Comparison of ENCODE assay signal across 9 mouse cellular contexts in the genomic region with DNA sequence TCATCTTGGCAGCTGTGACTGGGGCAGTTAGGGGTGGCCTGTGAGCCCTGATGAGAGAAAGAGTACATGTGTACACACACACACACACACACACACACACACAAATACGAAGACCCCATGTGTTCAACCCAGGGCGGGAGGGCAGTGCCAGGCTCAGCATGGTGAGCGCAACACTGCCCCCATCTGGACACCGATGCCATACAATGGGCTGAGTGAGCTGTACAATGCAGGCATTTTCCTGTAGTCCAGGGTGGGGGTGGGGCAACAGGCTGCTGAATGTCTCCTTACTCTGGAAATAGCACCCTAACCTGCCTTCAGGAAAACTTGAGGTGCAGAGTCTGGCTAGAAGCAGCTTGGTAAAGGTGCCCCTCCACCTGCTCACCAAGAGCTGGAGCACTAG. TPM values are rescaled to one million over a fixed set of nuclear protein-coding genes. Genes with fewer than 3 reads are reported as not detected.
DNase-seq lines count a peak whose midpoint lies in the region; ATAC-seq lines count a peak whose summit lies in the region.
"Had no signal": no experiment of that assay in that cellular context is flagged by ENCODE, and none has a peak within 500 bp of the region (broad histone marks: within the 10 kb centered on the region; RNA-seq: fewer than 3 reads in every experiment).

No protein-coding gene starts in this region.

- no peak for ATAC-seq in forebrain, embryonic 16.5 days

- DNase-seq in forebrain, embryonic 10.5 days (ENCODE audit: extremely low spot score, low spot score), result peak; percentile 68
- peak; percentile 82 for DNase-seq in ES-CJ7 (ENCODE audit: low read depth, low spot score)
- peak; percentile 68 to 73 for DNase-seq in cerebellum, adult 18-20 months
- peak; percentile 58 to 60 for DNase-seq in frontal cortex, postnatal 10 days (ENCODE audit: low spot score in 2 of 2)
- DNase-seq in layer of hippocampus, adult 8-10 months (ENCODE audit: low spot score in 2 of 2), result peak; percentile 69 to 71
- peak; percentile 74 to 80 for DNase-seq in lung, postnatal 4 days
- DNase-seq in spleen, adult 12 weeks (ENCODE audit: low spot score), result peak; percentile 42

- peaks cover 50% of the 10 kb centered on the region for H3K4me1 ChIP-seq in forebrain, embryonic 10.5 days
- H3K4me1 ChIP-seq in forebrain, embryonic 16.5 days (replicated peaks; ENCODE audit: control insufficient read depth, insufficient read depth, low read length), result peaks cover 34% of the 10 kb centered on the region

- no peaks in the 10 kb centered on the region for H3K9me3 ChIP-seq in forebrain, embryonic 10.5 days
- no peaks in the 10 kb centered on the region for H3K9me3 ChIP-seq in forebrain, embryonic 16.5 days (ENCODE audit: control insufficient read depth, low read length)
- H3K9me3 ChIP-seq: limb, embryonic 13.5 days had no signal

- H3K4me3 ChIP-seq in forebrain, embryonic 10.5 days, result peak overlapping the region; percentile 92; the same call in 1 of the 2 replicates
- H3K4me3 ChIP-seq in forebrain, embryonic 16.5 days (replicated peaks; ENCODE audit: low read length), result no peak overlapping the region
- H3K4me3 ChIP-seq: limb, embryonic 13.5 days had no signal

- H3K4me2 ChIP-seq in forebrain, embryonic 16.5 days (ENCODE audit: low read length), result no peak overlapping the region
- H3K4me2 ChIP-seq: limb, embryonic 13.5 days had no signal

- no peak overlapping the region for H3K9ac ChIP-seq in forebrain, embryonic 16.5 days (replicated peaks; ENCODE audit: low read depth, low read length)
- H3K9ac ChIP-seq: limb, embryonic 13.5 days had no signal

- peak overlapping the region; percentile 58; the same call in 1 of the 2 replicates for H3K27ac ChIP-seq in forebrain, embryonic 10.5 days
- no peak overlapping the region for H3K27ac ChIP-seq in forebrain, embryonic 16.5 days (ENCODE audit: low read length)
- H3K27ac ChIP-seq: limb, embryonic 13.5 days had no signal

- H3K27me3 ChIP-seq in forebrain, embryonic 10.5 days (ENCODE audit: poor library complexity, severe bottlenecking), result no peaks in the 10 kb centered on the region
- H3K27me3 ChIP-seq in forebrain, embryonic 16.5 days (replicated peaks; ENCODE audit: control insufficient read depth, insufficient read depth, low read length), result no peaks in the 10 kb centered on the region
- H3K27me3 ChIP-seq: limb, embryonic 13.5 days had no signal

- peaks cover 67% of the 10 kb centered on the region for H3K36me3 ChIP-seq in forebrain, embryonic 10.5 days (replicated peaks)
- H3K36me3 ChIP-seq in forebrain, embryonic 16.5 days (ENCODE audit: control insufficient read depth, insufficient read depth), result peaks cover 18% of the 10 kb centered on the region; the same call in 1 of the 2 replicates

- WGBS in forebrain, embryonic 10.5 days, result 35% methylated on average over 4 of the region's 4 CpGs
- WGBS in forebrain, embryonic 16.5 days, result 20% methylated on average over 4 of the region's 4 CpGs

RNA-seq across cellular contexts. Expression of gene Llgl1, which starts 3.6 kb away (rescaled TPM):
- polyA plus RNA-seq in forebrain, embryonic 10.5 days (2016; fragmentation: Nextera tagmentation; extraction: Ambion mirVana), result 144 and 148 TPM in 2 replicates
- polyA plus RNA-seq in forebrain, embryonic 16.5 days (2015; fragmentation: Nextera tagmentation; extraction: Ambion mirVana), result 78.7 and 86.9 TPM in 2 replicates
- total RNA-seq in layer of hippocampus, adult 8-10 months (2022), result 10 to 100 TPM; 40.1 to 49.3 (median 43.9) TPM

RNA-seq across cellular contexts. Expression of gene Flii, which starts 23.9 kb away (rescaled TPM):
- polyA plus RNA-seq in forebrain, embryonic 10.5 days (2016; fragmentation: Nextera tagmentation; extraction: Ambion mirVana), result 77.6 and 84.1 TPM in 2 replicates
- 82.9 and 85.7 TPM in 2 replicates for polyA plus RNA-seq in forebrain, embryonic 16.5 days (2015; fragmentation: Nextera tagmentation; extraction: Ambion mirVana)
- total RNA-seq in layer of hippocampus, adult 8-10 months (2022), result 10 to 100 TPM; 66.4 to 79.1 (median 71.5) TPM

RNA-seq across cellular contexts. Expression of gene Mief2, which starts 25.1 kb away (rescaled TPM):
- 13.5 and 14.5 TPM in 2 replicates for polyA plus RNA-seq in forebrain, embryonic 10.5 days (2016; fragmentation: Nextera tagmentation; extraction: Ambion mirVana)
- polyA plus RNA-seq in forebrain, embryonic 16.5 days (2015; fragmentation: Nextera tagmentation; extraction: Ambion mirVana), result 25.5 and 25.7 TPM in 2 replicates
- 10 to 100 TPM; 20.8 to 22.8 (median 21.8) TPM for total RNA-seq in layer of hippocampus, adult 8-10 months (2022)
